Mouse (Mus musculus): ENCODE results near the gene Slfn9.
A peak's percentile ranks its signal among the peaks of the same experiment; 100 is the strongest.
"Not testable (repeated sequence)": the region's sequence is repeated elsewhere in the genome, so short reads cannot be mapped to it uniquely, and the experiment has no call there.

Slfn9 gene

GRCm38 (mm10) chr11:82956925-82957324, 34.7 kb downstream of the Slfn9 start:
- no peak for DNase-seq (ENCODE audit: low spot score)

DNA sequence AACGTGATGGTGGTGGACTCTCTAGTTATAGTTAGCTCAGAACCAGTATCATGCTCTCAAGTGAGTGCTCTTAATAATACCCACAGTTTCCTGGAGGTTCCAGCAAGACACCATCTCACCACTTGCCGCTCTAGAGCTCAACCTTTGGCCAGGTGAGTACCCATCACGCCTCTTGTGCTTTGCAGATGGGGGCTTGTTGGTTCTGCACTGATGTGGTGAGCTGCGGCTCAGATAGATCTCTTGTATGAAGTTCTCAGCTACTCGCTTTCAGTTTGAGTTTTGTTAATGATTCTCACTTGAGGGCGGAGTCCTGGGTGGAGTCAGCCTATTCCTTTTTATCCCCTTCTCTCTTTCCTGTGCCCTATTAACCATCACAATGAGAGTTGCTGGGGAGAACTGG, 37.0 kb downstream of the Slfn9 start:
- no peak for DNase-seq (ENCODE audit: low spot score)

- DNase-seq (ENCODE audit: low spot score) = no peak
These were observed 38.8 kb downstream of the Slfn9 start for GRCm38 (mm10) chr11:82952612-82953542.

DNA sequence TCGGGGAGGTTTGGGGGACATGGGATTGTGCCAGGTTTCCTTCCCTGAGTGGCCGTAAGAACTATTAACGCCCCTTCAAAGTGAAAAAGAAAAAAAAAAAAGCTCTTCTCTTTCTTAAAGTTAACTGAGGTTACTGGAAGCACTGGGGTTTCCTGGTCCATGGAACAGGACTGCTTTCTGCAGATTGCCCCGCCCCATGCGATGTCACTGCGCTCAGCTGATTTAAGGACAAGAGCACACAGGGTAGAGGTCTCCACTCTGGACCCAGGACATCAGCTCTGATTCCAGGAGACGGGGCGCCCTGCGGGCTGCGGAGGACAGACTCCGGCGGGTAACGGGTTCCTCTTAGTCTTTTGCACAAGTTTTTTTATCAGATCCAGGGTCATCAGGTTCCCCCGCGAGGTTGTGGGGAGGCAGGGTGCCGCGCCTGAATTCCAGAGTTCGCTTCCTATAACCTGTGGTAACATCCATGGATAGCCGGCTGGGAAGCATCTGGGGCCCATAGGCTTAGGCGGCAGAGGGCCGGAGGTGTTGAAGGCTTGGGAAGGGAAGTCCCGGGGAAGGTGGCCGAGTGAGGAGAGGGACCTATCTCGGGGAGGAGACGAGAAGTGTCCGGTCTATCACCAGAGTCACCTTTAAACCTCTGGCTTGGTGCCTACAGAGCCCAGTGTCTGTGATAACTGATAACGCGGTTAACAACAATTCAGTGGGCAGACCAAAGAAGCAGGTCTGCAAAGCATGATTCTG, 39.6 kb downstream of the Slfn9 start:
- peak; percentile 62 for DNase-seq (ENCODE audit: low spot score)

- DNase-seq (ENCODE audit: low spot score) = no peak
These were observed 40.7 kb downstream of the Slfn9 start, which contains the start of gene Slfn5 for GRCm38 (mm10) chr11:82950736-82951481. Gene Slfn5, plus strand, starts transcription at chr11:82951349.

DNA sequence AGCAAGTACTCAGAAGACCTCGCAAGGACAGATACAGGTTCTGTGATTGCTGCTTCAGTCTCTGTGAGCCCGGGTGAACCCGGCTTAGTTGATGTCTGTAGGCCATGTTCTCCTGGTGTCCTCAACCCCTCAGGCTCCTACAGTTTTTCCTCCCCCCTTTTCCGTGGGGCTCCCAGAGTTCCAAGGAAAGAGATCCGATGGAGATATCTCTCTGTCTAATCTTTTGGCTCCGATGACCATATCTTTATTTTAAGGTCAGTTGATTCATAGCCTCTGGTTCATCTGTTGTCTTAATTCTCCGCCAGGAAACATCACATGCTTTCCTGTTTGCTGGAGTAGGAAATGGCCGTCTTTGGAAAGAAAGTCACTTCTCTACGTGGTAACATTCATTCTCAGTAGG, 42.6 kb downstream of the Slfn9 start:
- DNase-seq (ENCODE audit: low spot score) = no peak

DNA sequence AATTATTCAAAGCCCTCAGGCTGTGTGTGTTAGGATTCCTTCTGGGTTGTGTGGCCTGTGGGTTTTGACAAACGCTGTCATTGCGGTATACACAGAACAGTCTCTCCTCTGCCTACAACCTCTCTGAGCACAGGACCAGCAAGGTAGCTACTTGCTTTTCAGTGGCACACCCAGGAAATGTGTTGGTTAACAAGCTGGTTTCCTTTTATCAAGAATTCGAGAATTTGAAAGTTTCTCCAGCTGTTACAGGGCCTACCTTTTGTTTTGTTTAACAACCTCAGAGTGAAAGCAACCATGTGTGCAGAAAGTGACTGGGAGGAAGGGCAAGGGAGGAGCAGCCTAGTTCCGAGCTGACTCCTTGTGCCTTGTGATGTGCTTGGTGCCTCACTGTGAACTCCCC, 44.2 kb downstream of the Slfn9 start:
- no peak for DNase-seq (ENCODE audit: low spot score)

DNA sequence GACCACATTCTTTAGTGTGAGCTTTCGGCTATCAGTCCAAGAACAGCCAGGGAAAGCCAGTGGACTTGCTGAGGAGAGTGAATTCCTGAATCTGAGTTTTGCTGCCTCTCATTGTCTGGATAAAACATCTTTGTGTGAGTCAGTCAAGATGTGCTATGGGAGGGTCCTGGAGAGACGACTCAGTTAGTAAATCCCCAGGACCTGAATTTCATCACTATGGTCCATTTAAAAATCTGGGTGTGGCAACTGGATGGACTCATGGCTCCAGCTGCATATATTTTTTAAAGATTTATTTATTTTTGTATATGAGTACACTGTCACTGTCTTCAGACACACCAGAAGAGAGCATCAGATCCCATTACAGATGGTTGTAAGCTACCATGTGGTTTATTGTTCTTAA, 46.0 kb downstream of the Slfn9 start:
- DNase-seq (ENCODE audit: low spot score) = no peak

- DNase-seq (ENCODE audit: low spot score) = no peak
These were observed 48.3 kb downstream of the Slfn9 start for GRCm38 (mm10) chr11:82943336-82943735.

DNA sequence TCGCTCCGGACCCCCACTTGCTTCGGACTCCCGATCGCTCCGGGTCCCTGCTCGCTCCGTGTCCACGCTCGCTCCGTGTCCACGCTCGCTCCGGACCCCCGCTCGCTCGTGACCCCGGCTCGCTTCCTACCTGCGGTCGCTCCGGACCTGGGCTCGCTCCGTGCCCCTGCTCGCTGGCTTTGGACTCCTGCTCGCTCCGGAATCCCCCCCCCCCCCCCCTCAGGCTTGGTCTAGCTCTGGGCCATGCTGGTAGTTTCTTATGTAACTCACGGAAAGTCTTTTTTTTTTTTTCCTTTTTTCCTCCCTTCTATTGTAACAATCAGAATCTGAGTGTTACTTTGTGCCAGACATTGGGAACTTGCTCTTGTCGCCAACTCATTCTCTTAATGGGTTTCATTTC, 58.4 kb downstream of the Slfn9 start:
- no peak for DNase-seq (ENCODE audit: low spot score)

DNA sequence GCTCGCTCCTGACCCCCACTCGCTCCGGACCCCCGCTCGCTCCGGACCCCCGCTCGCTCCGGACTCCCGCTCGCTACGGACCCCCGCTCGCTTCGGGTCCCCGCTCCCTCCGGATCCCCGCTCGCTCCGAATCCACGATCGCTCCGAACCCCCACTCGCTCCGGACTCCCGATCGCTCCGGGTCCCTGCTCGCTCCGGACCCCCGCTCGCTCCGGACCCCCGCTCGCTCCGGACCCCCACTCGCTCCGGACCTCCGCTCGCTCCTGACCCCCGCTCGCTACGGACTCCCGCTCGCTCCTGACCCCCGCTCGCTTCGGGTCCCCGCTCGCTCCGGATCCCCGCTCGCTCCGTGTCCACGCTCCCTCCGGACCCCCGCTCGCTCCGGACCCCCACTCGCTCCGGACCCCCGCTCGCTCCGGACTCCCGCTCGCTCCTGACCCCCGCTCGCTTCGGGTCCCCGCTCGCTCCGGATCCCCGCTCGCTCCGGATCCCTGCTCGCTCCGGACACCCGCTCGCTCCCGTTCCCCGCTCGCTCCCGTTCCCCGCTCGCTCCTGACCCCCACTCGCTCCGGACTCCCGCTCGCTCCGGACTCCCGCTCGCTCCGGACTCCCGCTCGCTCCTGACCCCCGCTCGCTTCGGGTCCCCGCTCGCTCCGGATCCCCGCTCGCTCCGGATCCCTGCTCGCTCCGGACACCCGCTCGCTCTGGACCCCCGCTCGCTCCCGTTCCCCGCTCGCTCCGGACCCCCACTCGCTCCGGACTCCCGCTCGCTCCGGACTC, 59.8 kb downstream of the Slfn9 start:
- not testable (repeated sequence) for DNase-seq (ENCODE audit: low spot score)

- not testable (repeated sequence) for DNase-seq (ENCODE audit: low spot score)
These were observed 60.5 kb downstream of the Slfn9 start for GRCm38 (mm10) chr11:82931161-82931560.

GRCm38 (mm10) chr11:82930391-82930955, 61.2 kb downstream of the Slfn9 start:
- DNase-seq (ENCODE audit: low spot score) = not testable (repeated sequence)

DNA sequence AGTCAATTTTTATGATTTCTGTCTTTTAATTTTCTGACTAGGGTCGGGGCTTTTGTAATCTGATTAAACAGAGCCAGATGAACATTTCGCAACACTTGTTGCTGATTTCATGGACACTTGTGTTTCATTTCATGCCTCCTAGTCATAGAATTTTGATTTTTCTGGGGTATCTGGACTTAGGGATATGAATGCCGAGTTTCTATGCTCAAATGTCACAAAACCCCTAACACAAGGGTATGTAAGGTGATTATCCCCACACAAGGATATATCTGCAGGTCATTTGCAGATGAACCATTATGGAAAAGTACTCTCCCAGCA, 62.0 kb downstream of the Slfn9 start:
- DNase-seq (ENCODE audit: low spot score) = no peak

DNA sequence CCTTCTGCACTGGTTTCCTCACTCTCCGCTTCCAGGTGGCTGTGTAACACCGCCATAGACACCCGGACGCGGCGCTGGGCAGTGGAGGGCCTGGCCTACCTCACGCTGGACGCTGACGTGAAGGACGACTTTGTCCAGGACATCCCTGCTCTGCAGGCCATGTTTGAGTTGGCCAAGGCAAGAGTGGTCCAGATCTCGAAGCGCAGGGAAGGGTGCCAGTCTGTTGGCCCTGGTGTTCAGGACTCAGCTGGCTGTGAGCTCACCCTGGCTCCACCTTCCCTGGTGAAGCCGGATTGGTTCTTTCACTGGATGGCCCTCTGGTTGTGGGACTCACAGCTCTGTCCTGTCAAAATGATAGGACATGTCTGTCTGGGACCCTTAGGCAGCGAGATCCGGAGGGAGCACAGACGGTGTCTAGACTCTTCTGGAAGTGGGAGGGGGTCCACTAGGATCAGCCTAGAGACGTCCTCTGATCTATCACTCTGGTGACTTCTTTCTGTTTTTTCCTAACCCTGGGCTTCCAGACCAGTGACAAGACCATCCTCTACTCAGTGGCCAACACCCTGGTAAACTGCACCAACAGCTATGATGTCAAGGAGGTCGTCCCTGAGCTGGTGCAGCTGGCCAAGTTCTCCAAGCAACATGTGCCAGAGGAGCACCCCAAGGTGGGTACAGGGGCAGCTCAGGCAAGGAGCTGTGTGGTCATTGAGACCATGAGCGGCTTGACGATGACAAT, 62.6 kb downstream of the Slfn9 start:
- no peak for DNase-seq (ENCODE audit: low spot score)

All from testis, postnatal 10 days (tissue).